Mouse (Mus musculus): Measurements from ENCODE around the gene Dnaaf3.
"Not testable (repeated sequence)": the region's sequence is repeated elsewhere in the genome, so short reads cannot be mapped to it uniquely, and the experiment has no call there.

Dnaaf3 gene

GRCm38 (mm10) chr7:4532005-4532729 lies at the start of gene Dnaaf3:
Gene Dnaaf3 (minus strand): TSS chr7:4532453.
- no peak for DNase-seq (ENCODE audit: low read depth, low spot score)

- DNase-seq (ENCODE audit: low read depth, low spot score): not testable (repeated sequence)
These were observed 49.2 kb upstream of the Dnaaf3 start for GRCm38 (mm10) chr7:4581481-4581880.

GRCm38 (mm10) chr7:4572361-4572760 lies 40.1 kb upstream of the Dnaaf3 start:
- DNase-seq (ENCODE audit: low read depth, low spot score): not testable (repeated sequence)

- DNase-seq (ENCODE audit: low read depth, low spot score): no peak
These were observed 30.4 kb upstream of the Dnaaf3 start for GRCm38 (mm10) chr7:4562660-4563059.

- no peak for DNase-seq (ENCODE audit: low read depth, low spot score)
These were observed 24.9 kb upstream of the Dnaaf3 start for GRCm38 (mm10) chr7:4557167-4557560.

GRCm38 (mm10) chr7:4556256-4557166 lies 24.3 kb upstream of the Dnaaf3 start:
- DNase-seq (ENCODE audit: low read depth, low spot score): peak; percentile 84

GRCm38 (mm10) chr7:4547221-4547641 lies 15.0 kb upstream of the Dnaaf3 start, which contains the start of gene Syt5:
Gene Syt5 (minus strand): TSS chr7:4547541.
- peak; percentile 82 for DNase-seq (ENCODE audit: low read depth, low spot score)

- peak; percentile 82 for DNase-seq (ENCODE audit: low read depth, low spot score)
These were observed 14.4 kb upstream of the Dnaaf3 start for GRCm38 (mm10) chr7:4546591-4547131.

- DNase-seq (ENCODE audit: low read depth, low spot score): no peak
These were observed 13.8 kb upstream of the Dnaaf3 start for GRCm38 (mm10) chr7:4546050-4546449.

GRCm38 (mm10) chr7:4542013-4542412 lies 9.8 kb upstream of the Dnaaf3 start:
- DNase-seq (ENCODE audit: low read depth, low spot score): no peak

GRCm38 (mm10) chr7:4541344-4541743 lies 9.1 kb upstream of the Dnaaf3 start:
- no peak for DNase-seq (ENCODE audit: low read depth, low spot score)

- DNase-seq (ENCODE audit: low read depth, low spot score): no peak
These were observed 6.8 kb upstream of the Dnaaf3 start for GRCm38 (mm10) chr7:4539019-4539418.

GRCm38 (mm10) chr7:4537181-4537580 lies 4.9 kb upstream of the Dnaaf3 start:
- no peak for DNase-seq (ENCODE audit: low read depth, low spot score)

GRCm38 (mm10) chr7:4536369-4536768 lies 4.1 kb upstream of the Dnaaf3 start:
- DNase-seq (ENCODE audit: low read depth, low spot score): no peak

- DNase-seq (ENCODE audit: low read depth, low spot score): not testable (repeated sequence)
These were observed 2.1 kb downstream of the Dnaaf3 start for GRCm38 (mm10) chr7:4530166-4530565.

- DNase-seq (ENCODE audit: low read depth, low spot score): no peak
These were observed 5.0 kb downstream of the Dnaaf3 start for GRCm38 (mm10) chr7:4527302-4527689.

GRCm38 (mm10) chr7:4526341-4527301 lies 5.6 kb downstream of the Dnaaf3 start:
- DNase-seq (ENCODE audit: low read depth, low spot score): peak; percentile 73

- not testable (repeated sequence) for DNase-seq (ENCODE audit: low read depth, low spot score)
These were observed 7.9 kb downstream of the Dnaaf3 start, which contains the start of gene Tnni3 for GRCm38 (mm10) chr7:4524212-4524922. Gene Tnni3 (minus strand): TSS chr7:4524229.

- no peak for DNase-seq (ENCODE audit: low read depth, low spot score)
These were observed 8.8 kb downstream of the Dnaaf3 start for GRCm38 (mm10) chr7:4523205-4524130.

Measured in brain, embryonic 18.5 days (tissue).